Comparison of ENCODE assay signal across 38 mouse cellular contexts in the genomic region with DNA sequence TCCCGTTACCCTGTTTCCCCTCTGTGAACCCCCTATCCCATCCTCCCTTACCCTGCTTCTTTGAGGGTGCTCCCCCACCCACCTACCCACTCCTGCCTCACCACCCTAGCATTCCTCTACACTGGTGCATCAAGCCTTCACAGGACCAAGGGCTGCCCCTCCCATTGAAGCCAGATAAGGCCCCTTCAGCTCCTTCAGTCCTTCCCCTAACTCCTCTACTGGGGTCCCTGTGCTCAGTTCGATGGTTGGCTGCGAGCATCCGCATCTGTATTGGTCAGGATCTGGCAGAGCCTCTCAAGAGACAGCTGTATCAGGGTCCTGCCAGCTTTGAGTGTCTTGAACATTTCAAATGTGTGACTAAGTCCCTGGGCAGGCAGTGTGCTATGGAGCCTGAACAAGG. TPM values are rescaled to one million over a fixed set of nuclear protein-coding genes. Genes with fewer than 3 reads are reported as not detected.
"Had no signal": no experiment of that assay in that cellular context is flagged by ENCODE, and none has a peak within 500 bp of the region (broad histone marks: within the 10 kb centered on the region; RNA-seq: fewer than 3 reads in every experiment).

No protein-coding gene starts in this region.

RNA-seq across cellular contexts. Expression of a gene that starts 2.9 kb away (rescaled TPM):
- total RNA-seq: gastrocnemius, adult 2 months; gastrocnemius, postnatal 36 days; heart, adult 18-20 months; heart, adult 8-10 months; heart, postnatal 10 days; heart, postnatal 36 days; hematopoietic stem cell, adult 5-6 weeks; hindbrain, postnatal 0 days; layer of hippocampus, adult 18-20 months; layer of hippocampus, adult 8-10 months; layer of hippocampus, postnatal 14 days; layer of hippocampus, postnatal 36 days; left cerebral cortex, adult 18-20 months; left cerebral cortex, adult 8-10 months; left cerebral cortex, postnatal 10 days; left cerebral cortex, postnatal 25 days; left cerebral cortex, postnatal 4 days; liver, adult 2 months had no signal
- polyA plus RNA-seq: frontal cortex, adult 2 months; gonadal fat pad, adult 2 months; heart, embryonic 10.5 days; heart, embryonic 12.5 days; heart, embryonic 14.5 days; heart, embryonic 16.5 days; hindbrain, embryonic 11.5 days; hindbrain, embryonic 13.5 days; hindbrain, embryonic 15.5 days; hindbrain, postnatal 0 days; intestine, embryonic 14.5 days; intestine, embryonic 16.5 days; kidney, adult 2 months; kidney, embryonic 15.5 days; kidney, postnatal 0 days; large intestine, adult 2 months; limb, embryonic 11.5 days; limb, embryonic 13.5 days; limb, embryonic 15.5 days; liver, adult 2 months; liver, embryonic 12.5 days; liver, embryonic 14.5 days had no signal
